Mouse (Mus musculus): ENCODE measurements at regions not wholly inside any gene's neighbourhood (a gene's known extent, or its start where the extent isn't known, plus 50 kb on each side); places are given as distances from the start of the nearest gene placed in this dataset.

DNA sequence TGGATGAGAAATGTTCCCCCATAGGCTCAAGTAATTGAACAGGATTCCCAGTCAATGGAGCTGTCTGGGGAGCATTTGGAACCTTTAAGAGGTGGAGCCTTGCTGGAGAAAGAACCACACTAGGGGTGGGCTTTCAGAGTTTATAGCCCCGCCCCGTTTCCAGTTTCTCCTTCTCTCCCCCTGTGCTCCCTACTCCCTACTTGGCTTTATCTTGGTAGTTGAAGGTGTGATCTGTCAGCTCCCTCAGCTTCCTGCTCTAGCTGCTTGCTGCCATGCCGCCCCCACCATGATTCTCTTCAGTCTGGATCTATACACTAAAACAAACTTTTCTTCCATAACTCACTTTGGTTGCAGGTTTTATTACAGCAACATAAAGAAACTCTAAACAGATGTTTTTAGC lies 59.5 kb upstream of the Pabpc6 start:
- no peak for DNase-seq (ENCODE audit: extremely low read depth, low read depth, low spot score)

DNA sequence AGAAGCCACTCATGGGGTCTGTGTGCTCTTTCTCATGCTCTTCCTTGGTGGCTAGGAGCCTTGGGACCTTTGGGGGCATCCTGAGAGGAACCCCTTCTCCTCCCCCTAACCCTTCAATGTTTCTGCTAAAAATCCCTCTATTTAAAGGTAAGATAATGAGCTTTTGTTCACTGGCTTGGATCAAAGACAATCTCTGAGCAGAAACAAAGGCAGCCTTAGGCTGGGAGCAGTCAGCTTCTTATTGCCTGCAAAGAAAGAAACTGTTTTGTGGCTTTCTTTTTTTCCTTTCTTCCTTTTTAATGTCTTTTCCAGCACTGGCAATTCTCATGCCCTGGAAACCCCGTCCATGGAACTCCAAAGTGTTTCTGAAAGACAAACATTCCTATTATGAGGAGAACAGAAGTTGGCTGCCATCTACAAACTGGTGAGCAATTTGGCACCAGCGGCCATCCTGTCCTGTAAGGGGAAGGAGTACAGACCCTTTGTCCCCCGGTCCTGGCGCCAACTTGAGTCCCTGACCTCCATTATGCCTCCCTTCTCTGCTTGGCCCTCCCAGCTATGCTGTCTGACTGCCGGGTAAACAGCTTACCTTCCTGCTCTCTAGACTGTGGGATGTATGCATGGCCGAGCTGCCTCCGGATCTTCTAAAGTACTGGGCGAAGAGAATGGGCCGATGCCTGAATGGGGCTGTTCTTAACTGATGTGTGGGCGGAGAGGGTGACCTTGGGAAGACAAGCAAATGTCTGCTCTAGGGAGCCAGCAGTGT lies 56.4 kb upstream of the Pabpc6 start:
- DNase-seq (ENCODE audit: extremely low read depth, low read depth, low spot score) = no peak

GRCm38 (mm10) chr17:9723484-9723883 lies 54.0 kb upstream of the Pabpc6 start:
- no peak for DNase-seq (ENCODE audit: extremely low read depth, low read depth, low spot score)

DNA sequence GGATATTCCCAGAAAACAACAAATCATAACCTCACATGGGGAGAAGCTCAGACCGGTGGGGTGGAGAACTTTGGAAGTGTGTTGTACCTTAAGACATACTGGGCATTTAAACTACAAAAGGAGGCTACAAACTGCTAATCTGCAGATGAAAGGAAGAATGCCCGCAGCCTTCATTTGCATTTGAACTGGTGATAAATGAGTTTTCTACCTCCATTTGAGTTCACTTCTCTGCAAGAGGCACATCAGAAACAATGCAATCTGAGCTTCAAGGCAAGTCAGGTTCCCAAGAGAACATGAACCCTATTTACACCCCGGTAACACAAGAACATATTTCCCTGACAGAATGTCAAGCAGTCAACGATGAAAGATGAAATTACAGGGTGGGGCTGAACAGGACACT lies 53.2 kb upstream of the Pabpc6 start:
- DNase-seq (ENCODE audit: extremely low read depth, low read depth, low spot score) = no peak
